Mouse (Mus musculus): ENCODE data around the gene 1810024B03Rik. TPM values are rescaled to one million over a fixed set of nuclear protein-coding genes. Genes with fewer than 3 reads are reported as not detected.

Gene 1810024B03Rik
- polyA plus RNA-seq, 1 experiment from 2014 or later, result 2.3 TPM

GRCm38 (mm10) chr2:127142031-127142430, 66.0 kb downstream of the 1810024B03Rik start:
- Histone ChIP-seq H3K9me3 (replicated peaks; ENCODE audit: control insufficient read depth, low read length) (0 out of 2 replicates have a peak, but pooled peaks cover 3% of the 10 kb centered on the region), H3K4me2 (ENCODE audit: low read depth, low read length) (peak overlapping the region; percentile 84), H3K4me3 (replicated peaks; ENCODE audit: low read length) (peak overlapping the region; percentile 73), H3K27me3 (ENCODE audit: control insufficient read depth, insufficient read depth, low read length) (no peaks in the 10 kb centered on the region), H3K4me1 (ENCODE audit: control insufficient read depth, insufficient read depth, low read length) (peaks cover 20% of the 10 kb centered on the region), H3K9ac (ENCODE audit: low read length) (peak overlapping the region; percentile 83), H3K36me3 (ENCODE audit: control insufficient read depth, insufficient read depth, low read length) (peaks cover 10% of the 10 kb centered on the region; the same call in 1 of the 2 replicates), H3K27ac (ENCODE audit: low read length) (no peak overlapping the region)
- ATAC-seq (ENCODE audit: insufficient read depth, low FRiP score), result no peak
- 80% methylated on average over 10 of the region's 10 CpGs for WGBS

- no peak overlapping the region for H3K4me3 ChIP-seq (replicated peaks; ENCODE audit: low read length)
- no peak overlapping the region for H3K9ac ChIP-seq (ENCODE audit: low read length)
- H3K27ac ChIP-seq (ENCODE audit: low read length), result no peak overlapping the region
- H3K4me2 ChIP-seq (ENCODE audit: low read depth, low read length), result no peak overlapping the region
- H3K9me3 ChIP-seq (replicated peaks; ENCODE audit: control insufficient read depth, low read length), result 0 out of 2 replicates have a peak, but pooled peaks cover 3% of the 10 kb centered on the region
- 93% methylated on average over 7 of the region's 7 CpGs for WGBS
- ATAC-seq (ENCODE audit: insufficient read depth, low FRiP score), result no peak
- H3K27me3 ChIP-seq (ENCODE audit: control insufficient read depth, insufficient read depth, low read length), result no peaks in the 10 kb centered on the region
- peaks cover 10% of the 10 kb centered on the region; the same call in 1 of the 2 replicates for H3K36me3 ChIP-seq (ENCODE audit: control insufficient read depth, insufficient read depth, low read length)
- peaks cover 26% of the 10 kb centered on the region for H3K4me1 ChIP-seq (ENCODE audit: control insufficient read depth, insufficient read depth, low read length)
Measured at GRCm38 (mm10) chr2:127140011-127140410, 68.1 kb downstream of the 1810024B03Rik start.

GRCm38 (mm10) chr2:127139605-127140004, 68.5 kb downstream of the 1810024B03Rik start:
- Histone ChIP-seq H3K9ac (ENCODE audit: low read length) (no peak overlapping the region), H3K4me2 (ENCODE audit: low read depth, low read length) (no peak overlapping the region), H3K4me3 (replicated peaks; ENCODE audit: low read length) (no peak overlapping the region), H3K4me1 (ENCODE audit: control insufficient read depth, insufficient read depth, low read length) (peaks cover 26% of the 10 kb centered on the region), H3K27me3 (ENCODE audit: control insufficient read depth, insufficient read depth, low read length) (no peaks in the 10 kb centered on the region), H3K27ac (ENCODE audit: low read length) (no peak overlapping the region; the same call in 1 of the 2 replicates), H3K36me3 (ENCODE audit: control insufficient read depth, insufficient read depth, low read length) (peaks cover 10% of the 10 kb centered on the region; the same call in 1 of the 2 replicates), H3K9me3 (replicated peaks; ENCODE audit: control insufficient read depth, low read length) (0 out of 2 replicates have a peak, but pooled peaks cover 3% of the 10 kb centered on the region)
- ATAC-seq (ENCODE audit: insufficient read depth, low FRiP score), result no peak
- WGBS, result 100% methylated on average over 1 of the region's 1 CpGs

- ATAC-seq (ENCODE audit: insufficient read depth, low FRiP score), result no peak
- peaks cover 26% of the 10 kb centered on the region for H3K4me1 ChIP-seq (ENCODE audit: control insufficient read depth, insufficient read depth, low read length)
- H3K27me3 ChIP-seq (ENCODE audit: control insufficient read depth, insufficient read depth, low read length), result no peaks in the 10 kb centered on the region
- no peak overlapping the region for H3K4me3 ChIP-seq (replicated peaks; ENCODE audit: low read length)
- no peak overlapping the region for H3K4me2 ChIP-seq (ENCODE audit: low read depth, low read length)
- peaks cover 10% of the 10 kb centered on the region; the same call in 1 of the 2 replicates for H3K36me3 ChIP-seq (ENCODE audit: control insufficient read depth, insufficient read depth, low read length)
- whole genome bisulfite sequencing, result 88% methylated on average over 8 of the region's 8 CpGs
- peak overlapping the region; percentile 55 for H3K27ac ChIP-seq (ENCODE audit: low read length)
- H3K9me3 ChIP-seq (replicated peaks; ENCODE audit: control insufficient read depth, low read length), result 0 out of 2 replicates have a peak, but pooled peaks cover 3% of the 10 kb centered on the region
- no peak overlapping the region for H3K9ac ChIP-seq (ENCODE audit: low read length)
Measured at GRCm38 (mm10) chr2:127139094-127139493, 69.0 kb downstream of the 1810024B03Rik start.

- peaks cover 22% of the 10 kb centered on the region for H3K4me1 ChIP-seq (ENCODE audit: control insufficient read depth, insufficient read depth, low read length)
- H3K9ac ChIP-seq (ENCODE audit: low read length), result no peak overlapping the region
- H3K4me2 ChIP-seq (ENCODE audit: low read depth, low read length), result no peak overlapping the region
- H3K36me3 ChIP-seq (ENCODE audit: control insufficient read depth, insufficient read depth, low read length), result peaks cover 10% of the 10 kb centered on the region; the same call in 1 of the 2 replicates
- H3K4me3 ChIP-seq (replicated peaks; ENCODE audit: low read length), result no peak overlapping the region
- no peak for ATAC-seq (ENCODE audit: insufficient read depth, low FRiP score)
- H3K9me3 ChIP-seq (replicated peaks; ENCODE audit: control insufficient read depth, low read length), result 0 out of 2 replicates have a peak, but pooled peaks cover 3% of the 10 kb centered on the region
- WGBS, result 67% methylated on average over 4 of the region's 4 CpGs
- H3K27me3 ChIP-seq (ENCODE audit: control insufficient read depth, insufficient read depth, low read length), result no peaks in the 10 kb centered on the region
- H3K27ac ChIP-seq (ENCODE audit: low read length), result peak overlapping the region; percentile 72
Measured at GRCm38 (mm10) chr2:127138449-127138848, 69.6 kb downstream of the 1810024B03Rik start.

GRCm38 (mm10) chr2:127137838-127138420, 70.2 kb downstream of the 1810024B03Rik start:
- Histone ChIP-seq H3K27me3 (ENCODE audit: control insufficient read depth, insufficient read depth, low read length) (no peaks in the 10 kb centered on the region), H3K9me3 (replicated peaks; ENCODE audit: control insufficient read depth, low read length) (0 out of 2 replicates have a peak, but pooled peaks cover 3% of the 10 kb centered on the region), H3K9ac (ENCODE audit: low read length) (no peak overlapping the region), H3K4me1 (ENCODE audit: control insufficient read depth, insufficient read depth, low read length) (peaks cover 24% of the 10 kb centered on the region), H3K4me2 (ENCODE audit: low read depth, low read length) (0 out of 2 replicates have a peak overlapping the region, but pooled peaks have one; percentile 6), H3K36me3 (ENCODE audit: control insufficient read depth, insufficient read depth, low read length) (peaks cover 10% of the 10 kb centered on the region; the same call in 1 of the 2 replicates), H3K4me3 (replicated peaks; ENCODE audit: low read length) (no peak overlapping the region), H3K27ac (ENCODE audit: low read length) (peak overlapping the region; percentile 72)
- ATAC-seq (ENCODE audit: insufficient read depth, low FRiP score), result peak; percentile 25; the same call in 1 of the 2 replicates
- WGBS, result 40% methylated on average over 10 of the region's 10 CpGs

GRCm38 (mm10) chr2:127136979-127137378, 71.1 kb downstream of the 1810024B03Rik start:
- Histone ChIP-seq H3K9me3 (replicated peaks; ENCODE audit: control insufficient read depth, low read length) (0 out of 2 replicates have a peak, but pooled peaks cover 3% of the 10 kb centered on the region), H3K36me3 (ENCODE audit: control insufficient read depth, insufficient read depth, low read length) (peaks cover 10% of the 10 kb centered on the region; the same call in 1 of the 2 replicates), H3K27me3 (ENCODE audit: control insufficient read depth, insufficient read depth, low read length) (no peaks in the 10 kb centered on the region), H3K4me2 (ENCODE audit: low read depth, low read length) (peak overlapping the region; percentile 6; the same call in 1 of the 2 replicates), H3K9ac (ENCODE audit: low read length) (peak overlapping the region; percentile 16; the same call in 1 of the 2 replicates), H3K4me3 (replicated peaks; ENCODE audit: low read length) (no peak overlapping the region), H3K4me1 (ENCODE audit: control insufficient read depth, insufficient read depth, low read length) (peaks cover 28% of the 10 kb centered on the region), H3K27ac (ENCODE audit: low read length) (peak overlapping the region; percentile 47)
- 4% methylated on average over 5 of the region's 5 CpGs for WGBS
- ATAC-seq (ENCODE audit: insufficient read depth, low FRiP score), result peak; percentile 70; the same call in 1 of the 2 replicates

Other genes starting within 250 kb of the 1810024B03Rik start
- 9.9 and 12.7 TPM in 2 replicates for gene Ap4e1, start 199.6 kb downstream of the 1810024B03Rik start, polyA plus RNA-seq (2015; fragmentation: Nextera tagmentation; extraction: Ambion mirVana)
- gene Blvra, start 137.6 kb downstream of the 1810024B03Rik start, polyA plus RNA-seq (2015; fragmentation: Nextera tagmentation; extraction: Ambion mirVana), result 52.3 and 52.4 TPM in 2 replicates
- gene Ncaph, start 74.3 kb downstream of the 1810024B03Rik start, polyA plus RNA-seq (2015; fragmentation: Nextera tagmentation; extraction: Ambion mirVana), result 66.1 and 71.3 TPM in 2 replicates
- 28.0 and 29.7 TPM in 2 replicates for gene Itpripl1, start 64.8 kb downstream of the 1810024B03Rik start, polyA plus RNA-seq (2015; fragmentation: Nextera tagmentation; extraction: Ambion mirVana)
- gene Snrnp200, start 106 bp upstream of the 1810024B03Rik start, polyA plus RNA-seq (2015; fragmentation: Nextera tagmentation; extraction: Ambion mirVana), result 48.1 and 50.8 TPM in 2 replicates
- 58.3 and 58.7 TPM in 2 replicates for gene Ciao1, start 39.5 kb upstream of the 1810024B03Rik start, polyA plus RNA-seq (2015; fragmentation: Nextera tagmentation; extraction: Ambion mirVana)
- 24.5 and 25.0 TPM in 2 replicates for gene Tmem127, start 39.6 kb upstream of the 1810024B03Rik start, polyA plus RNA-seq (2015; fragmentation: Nextera tagmentation; extraction: Ambion mirVana)
- gene Stard7, start 61.9 kb upstream of the 1810024B03Rik start, polyA plus RNA-seq (2015; fragmentation: Nextera tagmentation; extraction: Ambion mirVana), result 58.8 and 59.4 TPM in 2 replicates
- 2.5 and 2.9 TPM in 2 replicates for gene Dusp2, start 127.9 kb upstream of the 1810024B03Rik start, polyA plus RNA-seq (2015; fragmentation: Nextera tagmentation; extraction: Ambion mirVana)
- not detected in 2 replicates for gene Astl, start 130.4 kb upstream of the 1810024B03Rik start, polyA plus RNA-seq (2015; fragmentation: Nextera tagmentation; extraction: Ambion mirVana)
- gene Adra2b, start 154.9 kb upstream of the 1810024B03Rik start, polyA plus RNA-seq (2015; fragmentation: Nextera tagmentation; extraction: Ambion mirVana), result 2.4 and 3.6 TPM in 2 replicates
- 0.28 and 0.36 TPM in 2 replicates for gene Gpat2, start 216.9 kb upstream of the 1810024B03Rik start, polyA plus RNA-seq (2015; fragmentation: Nextera tagmentation; extraction: Ambion mirVana)
- gene Fahd2a, start 236.3 kb upstream of the 1810024B03Rik start, polyA plus RNA-seq (2015; fragmentation: Nextera tagmentation; extraction: Ambion mirVana), result 25.6 and 27.8 TPM in 2 replicates